Mouse (Mus musculus) forelimb bud, embryonic 11.5 days (tissue): ENCODE measurements around the gene Syne4.
A peak's percentile ranks its signal among the peaks of the same experiment; 100 is the strongest.

Experiments used
- DNase-seq: peaks from one replicate; pipeline ENCODE4 v3.0.0-alpha.2; 2012; ENCODE audit warnings: low read depth, low spot score

The Syne4 gene

GRCm38 (mm10) chr7:30314721-30315155, at the start of gene Syne4:
TSS of gene Syne4 (plus strand) at chr7:30314807.
- DNase-seq, result peak; percentile 76

- no peak for DNase-seq
These were observed 49.6 kb upstream of the Syne4 start for GRCm38 (mm10) chr7:30265041-30265440.

GRCm38 (mm10) chr7:30265531-30265930, 49.1 kb upstream of the Syne4 start:
- no peak for DNase-seq

DNA sequence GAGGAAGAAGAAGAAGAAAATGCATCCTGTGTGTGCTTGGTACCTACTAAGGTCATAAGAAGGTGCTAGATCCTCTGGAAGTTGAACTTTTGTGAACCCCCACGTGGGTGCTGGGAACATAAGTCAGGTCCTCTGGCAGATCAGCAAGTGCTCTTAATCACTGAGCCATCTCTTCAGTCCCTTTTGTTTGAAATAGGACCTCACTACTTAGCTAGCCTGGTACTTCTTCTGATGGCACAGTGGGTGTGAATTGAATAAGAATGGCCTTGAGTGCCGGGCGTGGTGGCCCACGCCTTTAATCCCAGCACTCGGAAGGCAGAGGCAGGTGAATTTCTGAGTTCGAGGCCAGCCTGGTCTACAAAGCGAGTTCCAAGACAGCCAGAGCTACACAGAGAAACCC, 48.7 kb upstream of the Syne4 start:
- no peak for DNase-seq

GRCm38 (mm10) chr7:30266780-30267179, 47.8 kb upstream of the Syne4 start:
- DNase-seq, result no peak

- DNase-seq, result no peak
These were observed 45.0 kb upstream of the Syne4 start for GRCm38 (mm10) chr7:30269641-30270040.

DNA sequence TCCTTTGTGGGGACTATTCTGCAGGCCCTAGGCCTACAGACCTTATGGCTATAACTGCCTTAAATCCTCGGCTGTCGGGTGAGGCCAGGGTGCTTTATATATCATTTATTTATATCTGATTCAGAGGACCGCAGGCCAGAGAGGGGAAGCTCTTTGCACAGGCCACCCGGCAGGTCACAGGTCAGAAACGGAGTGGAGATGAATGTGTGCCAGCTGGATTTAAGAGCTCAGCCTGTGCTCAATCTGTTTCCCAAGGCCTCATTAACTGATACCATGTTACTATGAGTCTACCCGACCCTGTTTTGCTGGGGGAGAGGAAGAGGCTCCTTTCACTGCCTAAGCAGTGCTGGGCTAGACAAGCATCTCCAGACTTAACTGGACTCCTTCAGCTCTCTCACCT, 40.2 kb upstream of the Syne4 start:
- DNase-seq, result no peak

GRCm38 (mm10) chr7:30278911-30279310, 35.7 kb upstream of the Syne4 start:
- no peak for DNase-seq

- DNase-seq, result no peak
These were observed 35.1 kb upstream of the Syne4 start for GRCm38 (mm10) chr7:30279536-30279935.

- DNase-seq, result peak; percentile 94
These were observed 34.5 kb upstream of the Syne4 start, which contains the start of the genes Thap8 and Wdr62 for GRCm38 (mm10) chr7:30279951-30280669. TSS of gene Thap8 (plus strand) at chr7:30280094. TSS of gene Wdr62 (minus strand) at chr7:30280419.

DNA sequence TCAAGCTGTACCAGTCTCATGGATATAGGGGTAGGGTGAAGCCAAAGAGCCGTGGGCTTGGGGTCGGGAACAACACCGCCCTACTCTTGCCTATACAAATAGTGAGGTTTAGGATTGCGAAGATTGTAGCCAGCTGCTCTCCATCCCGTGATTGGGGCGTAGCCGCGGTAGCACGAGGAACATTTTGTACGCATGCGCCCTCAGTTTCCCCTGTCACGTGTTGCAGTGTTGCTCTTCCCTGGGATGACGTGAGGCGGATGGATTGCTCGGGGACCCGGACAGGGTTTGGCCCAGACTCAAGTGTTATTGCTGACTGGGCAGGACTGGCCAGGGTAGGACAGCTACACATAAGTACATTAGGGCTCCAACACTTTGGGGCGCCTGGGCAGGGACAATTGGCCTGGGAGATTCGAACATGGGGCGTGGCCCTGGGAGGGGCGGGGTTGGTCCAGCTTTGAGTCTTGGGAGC, 33.9 kb upstream of the Syne4 start:
- peak; percentile 88 for DNase-seq

DNA sequence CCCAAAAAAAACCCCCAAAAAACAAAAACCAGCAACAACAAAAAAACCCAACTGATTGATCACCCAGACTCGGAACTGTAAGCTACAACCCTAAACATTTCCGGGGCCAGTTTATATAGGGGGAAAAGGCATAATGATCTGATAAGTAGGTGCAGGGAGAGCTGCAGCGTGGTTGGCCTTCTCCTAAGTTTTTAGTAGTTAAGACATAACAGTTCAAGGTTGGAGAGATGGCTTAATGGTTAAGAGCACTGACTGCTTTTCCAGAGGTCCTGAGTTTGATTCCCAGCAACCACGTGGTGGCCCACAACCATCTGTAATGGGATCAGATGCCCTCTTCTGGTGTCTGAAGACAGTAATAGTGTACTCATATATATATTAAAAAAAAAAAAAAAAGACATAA, 33.1 kb upstream of the Syne4 start:
- DNase-seq, result no peak

DNA sequence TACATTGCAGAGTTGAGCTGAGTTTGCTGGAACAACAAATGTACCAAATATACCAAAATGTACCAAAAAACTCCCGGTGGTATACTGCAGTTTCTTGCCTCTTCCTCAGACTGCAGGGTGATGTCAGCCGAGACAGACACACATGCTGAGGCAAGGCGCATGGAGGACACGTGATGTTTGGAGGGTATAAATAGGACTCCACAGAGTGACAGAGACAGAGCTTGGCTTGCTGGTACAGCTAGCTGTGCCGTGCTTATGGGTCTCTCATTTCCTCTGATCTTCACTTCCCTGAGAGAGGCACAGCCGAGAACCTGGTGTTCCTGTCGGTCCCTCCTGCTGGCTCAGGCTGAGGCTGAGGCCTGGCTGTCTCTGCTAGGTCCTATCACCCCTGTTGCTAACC, 31.9 kb upstream of the Syne4 start:
- no peak for DNase-seq

- no peak for DNase-seq
These were observed 27.8 kb upstream of the Syne4 start for GRCm38 (mm10) chr7:30286701-30287410.

GRCm38 (mm10) chr7:30288046-30288445, 26.6 kb upstream of the Syne4 start:
- DNase-seq, result no peak

GRCm38 (mm10) chr7:30289071-30289713, 25.4 kb upstream of the Syne4 start:
- no peak for DNase-seq

DNA sequence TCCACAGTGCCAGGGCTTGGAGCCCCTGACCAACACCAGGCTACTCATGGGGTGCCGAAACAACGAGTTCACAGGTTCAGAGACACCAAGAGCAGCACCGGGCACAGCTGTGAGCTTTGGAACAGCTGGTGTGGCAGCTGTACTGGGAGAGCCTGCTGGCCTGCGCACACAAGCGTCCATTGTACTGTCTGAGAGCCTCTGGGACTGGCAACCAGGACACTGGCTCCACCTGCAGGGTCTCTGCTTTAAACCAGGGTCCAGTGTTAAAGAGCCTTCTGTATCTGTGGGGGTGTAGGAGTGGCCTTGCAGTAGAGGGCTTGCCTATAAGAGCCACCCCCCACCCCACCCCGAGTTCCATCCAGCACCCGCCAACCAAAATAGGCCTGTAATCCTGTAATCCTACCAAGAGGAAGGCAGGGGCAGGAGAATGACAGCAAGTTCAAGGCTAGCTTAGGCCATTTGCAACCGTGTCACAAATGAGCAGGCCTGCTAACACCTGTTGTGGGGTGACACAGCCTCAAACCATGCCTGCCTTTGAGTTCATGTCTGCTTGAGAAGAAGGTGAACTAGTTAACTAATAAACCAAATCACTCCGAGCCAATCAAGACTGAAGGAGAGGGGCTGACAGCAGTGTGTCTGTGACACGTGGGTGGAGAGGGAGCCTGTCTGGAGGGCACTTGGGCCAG, 24.8 kb upstream of the Syne4 start:
- DNase-seq, result peak; percentile 61

DNA sequence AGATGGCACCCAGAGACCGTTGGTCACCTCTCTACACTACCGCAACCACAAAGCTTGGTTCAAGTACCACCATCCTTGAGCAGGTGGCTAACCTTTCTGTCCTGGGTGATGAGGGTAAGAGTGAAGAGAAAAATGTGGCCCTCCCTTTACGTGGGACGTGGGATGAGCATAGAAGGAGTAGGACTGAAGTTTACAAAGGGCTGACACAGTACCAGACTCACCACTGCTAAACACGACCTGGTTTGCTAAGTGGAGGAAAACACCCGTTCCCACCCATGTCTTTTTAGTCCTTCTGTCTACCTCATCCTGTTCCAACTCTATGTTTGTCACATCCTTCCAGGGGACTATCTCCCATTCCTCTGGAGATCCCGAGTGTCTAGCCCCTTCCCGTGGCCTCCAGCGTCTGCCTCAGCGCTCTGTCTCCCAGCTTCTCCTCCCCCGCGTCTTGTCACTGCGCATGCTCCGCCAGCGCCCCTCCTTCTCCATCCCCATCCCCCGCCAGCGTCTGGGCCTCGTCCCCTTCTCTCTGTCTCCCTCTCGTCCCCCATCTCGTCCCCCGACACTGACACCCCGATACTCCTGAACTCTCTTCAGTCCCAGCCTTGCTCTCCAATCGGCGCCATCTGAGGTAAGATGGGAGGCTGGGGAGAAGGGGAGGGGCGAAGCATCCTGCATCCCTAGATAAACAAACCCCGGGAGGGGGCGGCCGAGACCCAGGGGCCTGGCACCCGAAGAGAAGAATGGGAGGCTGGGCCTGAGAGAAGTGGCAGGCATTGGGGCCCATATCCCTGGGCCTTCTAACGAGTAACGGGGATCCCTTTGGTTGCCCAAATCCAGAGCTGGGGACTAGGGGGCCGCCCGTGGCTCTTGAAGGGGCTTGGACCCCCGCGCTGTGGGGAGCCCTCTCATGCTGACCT, 23.1 kb upstream of the Syne4 start, which contains the start of gene Clip3:
Clip3 (plus strand) TSS at position 514 of the 917 bp plus-strand sequence.
- peak; percentile 73 for DNase-seq

- no peak for DNase-seq
These were observed 20.8 kb upstream of the Syne4 start for GRCm38 (mm10) chr7:30293795-30294194.

DNA sequence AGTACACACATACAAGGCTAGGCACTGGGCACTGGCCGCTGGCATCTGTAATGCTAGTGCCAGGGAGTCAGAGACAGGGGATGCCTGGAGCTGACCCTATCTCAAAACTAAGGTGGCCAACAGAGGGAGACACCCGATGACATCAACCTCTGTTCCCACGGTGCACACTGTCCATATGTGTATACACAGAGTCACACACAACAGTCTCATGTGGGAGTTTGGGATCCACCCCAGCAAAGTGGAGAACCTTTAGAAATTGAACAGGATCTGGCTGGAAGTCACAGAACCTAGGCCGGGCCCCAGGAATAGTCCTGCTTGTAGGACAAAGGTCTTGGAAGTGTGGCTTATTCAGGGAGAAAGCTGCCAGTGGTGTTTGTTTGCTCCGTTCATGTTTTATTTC, 20.3 kb upstream of the Syne4 start:
- no peak for DNase-seq

GRCm38 (mm10) chr7:30295103-30295502, 19.5 kb upstream of the Syne4 start:
- DNase-seq, result no peak
